17 mouse cellular contexts compared by ENCODE assay signal in the genomic region with DNA sequence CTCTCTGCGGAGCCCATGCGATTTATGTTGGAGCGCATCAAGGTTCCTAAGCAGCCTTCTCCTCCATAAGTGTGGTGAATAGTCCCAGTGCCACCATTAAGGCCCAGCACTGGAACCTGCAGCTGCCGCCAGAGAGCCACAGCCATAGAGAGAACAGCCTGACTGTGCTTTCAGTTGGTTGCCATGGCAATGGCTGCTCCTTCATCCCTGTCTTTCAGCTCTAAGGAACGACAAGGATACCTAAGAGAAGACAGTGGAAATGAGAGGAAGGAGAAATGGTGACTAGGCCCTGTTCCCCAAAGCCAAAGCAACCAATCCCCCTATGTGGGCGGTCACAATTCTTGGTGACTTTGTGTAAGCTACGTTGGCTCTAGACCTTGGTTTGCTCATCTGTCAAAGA.
DNase-seq lines count a peak whose midpoint lies in the region; ATAC-seq and TF ChIP-seq lines count a peak whose summit lies in the region.
"Had no signal": no experiment of that assay in that cellular context is flagged by ENCODE, and none has a peak within 500 bp of the region (broad histone marks: within the 10 kb centered on the region; RNA-seq: fewer than 3 reads in every experiment).

No protein-coding gene starts in this region.

- no peaks in the 10 kb centered on the region for H3K9me3 ChIP-seq in hindbrain, embryonic 11.5 days (ENCODE audit: control insufficient read depth, low read length)
- no peaks in the 10 kb centered on the region for H3K9me3 ChIP-seq in hindbrain, embryonic 12.5 days (replicated peaks)
- H3K9me3 ChIP-seq in hindbrain, embryonic 16.5 days (ENCODE audit: control insufficient read depth, low read length) = no peaks in the 10 kb centered on the region
- no peaks in the 10 kb centered on the region for H3K9me3 ChIP-seq in midbrain, postnatal 0 days (ENCODE audit: low read length)
- H3K9me3 ChIP-seq: heart, embryonic 10.5 days; liver, embryonic 13.5 days had no signal

- WGBS in hindbrain, embryonic 11.5 days = 76% methylated on average over 7 of the region's 7 CpGs
- WGBS in hindbrain, embryonic 12.5 days = 74% methylated on average over 7 of the region's 7 CpGs
- WGBS in hindbrain, embryonic 16.5 days = 68% methylated on average over 7 of the region's 7 CpGs
- 65% methylated on average over 7 of the region's 7 CpGs for WGBS in midbrain, postnatal 0 days

- H3K4me2 ChIP-seq in hindbrain, embryonic 11.5 days (replicated peaks; ENCODE audit: low read depth, low read length) = no peak overlapping the region
- no peak overlapping the region for H3K4me2 ChIP-seq in hindbrain, embryonic 12.5 days (replicated peaks)
- no peak overlapping the region for H3K4me2 ChIP-seq in hindbrain, embryonic 16.5 days (ENCODE audit: low read length)
- no peak overlapping the region for H3K4me2 ChIP-seq in midbrain, postnatal 0 days (ENCODE audit: low read depth, low read length, poor library complexity, severe bottlenecking)
- H3K4me2 ChIP-seq: liver, embryonic 13.5 days had no signal

- DNase-seq in hindbrain, embryonic 11.5 days (ENCODE audit: low spot score) = peak; percentile 11
- DNase-seq in R1 (ENCODE audit: low read depth, low spot score) = peak; percentile 4
- peak; percentile 54 for DNase-seq in midbrain, postnatal 0 days (ENCODE audit: low spot score)
- DNase-seq in heart, adult 18-20 months = no peak
- no peak for DNase-seq in retina, postnatal 1 day
- DNase-seq in adrenal gland, postnatal 14 days = no peak
- DNase-seq: adrenal gland, postnatal 36 days; B cell, adult 2 months; cerebellum, adult 11-12 months; embryo, embryonic 11 days; gastrocnemius, postnatal 10 days; heart, postnatal 4 days; liver, embryonic 13.5 days; spleen, adult 18-20 months had no signal

- no peak overlapping the region for H3K9ac ChIP-seq in hindbrain, embryonic 11.5 days (ENCODE audit: low read depth, low read length)
- H3K9ac ChIP-seq in hindbrain, embryonic 12.5 days = no peak overlapping the region
- H3K9ac ChIP-seq in hindbrain, embryonic 16.5 days (ENCODE audit: low read depth, low read length) = no peak overlapping the region
- H3K9ac ChIP-seq in midbrain, postnatal 0 days (replicated peaks; ENCODE audit: low read length, poor library complexity, severe bottlenecking) = no peak overlapping the region
- H3K9ac ChIP-seq: liver, embryonic 13.5 days had no signal

- no peaks in the 10 kb centered on the region for H3K36me3 ChIP-seq in hindbrain, embryonic 11.5 days (ENCODE audit: control insufficient read depth, insufficient read depth, low read length)
- no peaks in the 10 kb centered on the region for H3K36me3 ChIP-seq in hindbrain, embryonic 12.5 days
- no peaks in the 10 kb centered on the region for H3K36me3 ChIP-seq in hindbrain, embryonic 16.5 days (ENCODE audit: control insufficient read depth, insufficient read depth, low read length)
- no peaks in the 10 kb centered on the region for H3K36me3 ChIP-seq in midbrain, postnatal 0 days (ENCODE audit: insufficient read depth, low read length)
- H3K36me3 ChIP-seq: heart, embryonic 10.5 days; liver, embryonic 13.5 days had no signal

- no peaks in the 10 kb centered on the region for H3K4me1 ChIP-seq in hindbrain, embryonic 11.5 days (replicated peaks; ENCODE audit: control insufficient read depth, insufficient read depth, low read length)
- peaks cover 15% of the 10 kb centered on the region; the same call in 1 of the 2 replicates for H3K4me1 ChIP-seq in hindbrain, embryonic 12.5 days
- no peaks in the 10 kb centered on the region; the same call in none of the 2 replicates for H3K4me1 ChIP-seq in hindbrain, embryonic 16.5 days (ENCODE audit: control insufficient read depth, insufficient read depth, low read depth, low read length)
- H3K4me1 ChIP-seq in midbrain, postnatal 0 days (ENCODE audit: insufficient read depth, low read length) = no peaks in the 10 kb centered on the region
- H3K4me1 ChIP-seq: heart, embryonic 10.5 days; liver, embryonic 13.5 days had no signal

- no peaks in the 10 kb centered on the region for H3K27me3 ChIP-seq in hindbrain, embryonic 11.5 days (ENCODE audit: control insufficient read depth, insufficient read depth, low read length)
- no peaks in the 10 kb centered on the region for H3K27me3 ChIP-seq in hindbrain, embryonic 12.5 days
- H3K27me3 ChIP-seq in hindbrain, embryonic 16.5 days (replicated peaks; ENCODE audit: control insufficient read depth, insufficient read depth, low read length) = no peaks in the 10 kb centered on the region
- H3K27me3 ChIP-seq in midbrain, postnatal 0 days (ENCODE audit: insufficient read depth, low read length) = no peaks in the 10 kb centered on the region
- H3K27me3 ChIP-seq: liver, embryonic 13.5 days had no signal

- no peak for TF ChIP-seq CTCF in midbrain, postnatal 0 days (IDR thresholded peaks at IDR 0.05)

- no peak overlapping the region for H3K27ac ChIP-seq in hindbrain, embryonic 11.5 days (ENCODE audit: low read depth, low read length)
- H3K27ac ChIP-seq in hindbrain, embryonic 12.5 days = no peak overlapping the region
- H3K27ac ChIP-seq in hindbrain, embryonic 16.5 days (ENCODE audit: low read depth, low read length) = peak overlapping the region; percentile 13; the same call in 1 of the 2 replicates
- H3K27ac ChIP-seq in midbrain, postnatal 0 days (ENCODE audit: low read depth, low read length) = 0 out of 2 replicates have a peak overlapping the region, but pooled peaks have one; percentile 27
- H3K27ac ChIP-seq: heart, embryonic 10.5 days; liver, embryonic 13.5 days had no signal

- no peak overlapping the region for H3K4me3 ChIP-seq in hindbrain, embryonic 11.5 days (ENCODE audit: low read depth, low read length)
- no peak overlapping the region for H3K4me3 ChIP-seq in hindbrain, embryonic 12.5 days
- no peak overlapping the region for H3K4me3 ChIP-seq in hindbrain, embryonic 16.5 days (ENCODE audit: low read length)
- no peak overlapping the region for H3K4me3 ChIP-seq in midbrain, postnatal 0 days (ENCODE audit: low read depth, low read length)
- H3K4me3 ChIP-seq: heart, embryonic 10.5 days; liver, embryonic 13.5 days had no signal

- ATAC-seq in hindbrain, embryonic 11.5 days (ENCODE audit: low FRiP score) = no peak
- ATAC-seq in hindbrain, embryonic 12.5 days (ENCODE audit: low FRiP score) = no peak
- ATAC-seq in hindbrain, embryonic 16.5 days = peak; percentile 71; the same call in 1 of the 2 replicates
- no peak for ATAC-seq in midbrain, postnatal 0 days (ENCODE audit: low FRiP score)

Comparison
In these comparisons a context has a peak if more than half of its experiments do, and no peak if none do; other contexts are left out.
1. H3K27ac ChIP-seq: peak in hindbrain, embryonic 16.5 days (single experiment) and midbrain, postnatal 0 days (single experiment); none in hindbrain, embryonic 11.5 days (single experiment) and hindbrain, embryonic 12.5 days (single experiment).
2. DNase-seq: peak in hindbrain, embryonic 11.5 days (single experiment), R1 (single experiment) and midbrain, postnatal 0 days (single experiment); none in heart, adult 18-20 months (0 of 2), retina, postnatal 1 day (single experiment) and adrenal gland, postnatal 14 days (single experiment).